Mouse (Mus musculus): ENCODE results near the gene Prr14l.

DNA sequence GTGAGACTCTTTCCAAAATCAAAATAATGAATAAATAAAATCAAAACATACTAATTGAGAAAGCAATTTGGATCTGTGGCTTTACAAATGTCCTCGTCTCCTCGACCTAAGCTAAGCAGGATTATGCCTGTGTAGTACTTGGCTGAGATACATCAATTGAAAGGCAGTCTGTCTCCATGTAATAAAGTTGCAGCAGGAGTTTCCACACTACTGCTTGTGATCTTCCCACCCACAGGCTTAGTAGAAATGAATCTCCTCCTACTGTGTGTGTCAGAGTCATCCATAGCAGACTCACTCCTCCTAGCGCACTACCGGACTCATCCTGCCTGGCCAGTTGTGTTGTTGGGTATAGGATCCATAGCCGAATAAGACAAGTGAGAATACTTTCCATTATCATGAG is 18.3 kb upstream of the Prr14l start:
- TF ChIP-seq CTCF (IDR thresholded peaks at IDR 0.05; ENCODE audit: borderline replicate concordance, insufficient read depth, low read length) (no peak), POLR2A (IDR thresholded peaks at IDR 0.05; ENCODE audit: low read depth, low read length) (no peak)

All from embryonic fibroblast, embryonic 13.5 days (primary cell).